Mouse (Mus musculus): ENCODE measurements around the gene Dtx3l.
"Not testable (repeated sequence)": the region's sequence is repeated elsewhere in the genome, so short reads cannot be mapped to it uniquely, and the experiment has no call there.

The Dtx3l gene

GRCm38 (mm10) chr16:35924341-35924740 is 14.6 kb downstream of the Dtx3l start:
- DNase-seq (ENCODE audit: low spot score): no peak

- DNase-seq (ENCODE audit: low spot score): no peak
Observed at GRCm38 (mm10) chr16:35923546-35924198, 15.3 kb downstream of the Dtx3l start.

GRCm38 (mm10) chr16:35922301-35922895 is 16.6 kb downstream of the Dtx3l start:
- no peak for DNase-seq (ENCODE audit: low spot score)

GRCm38 (mm10) chr16:35921676-35922235 is 17.2 kb downstream of the Dtx3l start:
- DNase-seq (ENCODE audit: low spot score): no peak

- no peak for DNase-seq (ENCODE audit: low spot score)
Observed at GRCm38 (mm10) chr16:35918721-35919543, 20.0 kb downstream of the Dtx3l start.

GRCm38 (mm10) chr16:35914301-35914700 is 24.6 kb downstream of the Dtx3l start:
- DNase-seq (ENCODE audit: low spot score): no peak

GRCm38 (mm10) chr16:35913526-35913925 is 25.4 kb downstream of the Dtx3l start:
- DNase-seq (ENCODE audit: low spot score): no peak

GRCm38 (mm10) chr16:35911449-35911848 is 27.5 kb downstream of the Dtx3l start:
- DNase-seq (ENCODE audit: low spot score): no peak

- no peak for DNase-seq (ENCODE audit: low spot score)
Observed at GRCm38 (mm10) chr16:35907432-35908201, 31.3 kb downstream of the Dtx3l start.

GRCm38 (mm10) chr16:35906887-35907286 is 32.1 kb downstream of the Dtx3l start:
- DNase-seq (ENCODE audit: low spot score): no peak

GRCm38 (mm10) chr16:35905819-35906485 is 33.0 kb downstream of the Dtx3l start:
- no peak for DNase-seq (ENCODE audit: low spot score)

- DNase-seq (ENCODE audit: low spot score): no peak
Observed at GRCm38 (mm10) chr16:35905355-35905754, 33.6 kb downstream of the Dtx3l start.

- DNase-seq (ENCODE audit: low spot score): no peak
Observed at GRCm38 (mm10) chr16:35904121-35904736, 34.7 kb downstream of the Dtx3l start.

- DNase-seq (ENCODE audit: low spot score): no peak
Observed at GRCm38 (mm10) chr16:35903014-35903640, 35.8 kb downstream of the Dtx3l start.

- no peak for DNase-seq (ENCODE audit: low spot score)
Observed at GRCm38 (mm10) chr16:35900541-35900940, 38.4 kb downstream of the Dtx3l start.

- no peak for DNase-seq (ENCODE audit: low spot score)
Observed at GRCm38 (mm10) chr16:35894997-35895396, 44.0 kb downstream of the Dtx3l start.

GRCm38 (mm10) chr16:35891603-35892002 is 47.3 kb downstream of the Dtx3l start:
- not testable (repeated sequence) for DNase-seq (ENCODE audit: low spot score)

GRCm38 (mm10) chr16:35890645-35891044 is 48.3 kb downstream of the Dtx3l start:
- no peak for DNase-seq (ENCODE audit: low spot score)

- DNase-seq (ENCODE audit: low spot score): no peak
Observed at GRCm38 (mm10) chr16:35888910-35889309, 50.0 kb downstream of the Dtx3l start.

GRCm38 (mm10) chr16:35888174-35888573 is 50.8 kb downstream of the Dtx3l start:
- DNase-seq (ENCODE audit: low spot score): no peak
